Mouse (Mus musculus) MEL (cell line): Measurements from ENCODE around the gene Ivl.

Experiments used
- EP300 ChIP-seq, 2 experiments: IDR thresholded peaks; 2 replicates each; pipeline ENCODE4 v1.6.1; 2011; ENCODE audit warnings: improper control_type of control experiment in 2 of 2, low read length in 2 of 2, low read depth in 1 of 2, mild to moderate bottlenecking in 1 of 2
- MAZ ChIP-seq: IDR thresholded peaks from 2 replicates; pipeline ENCODE4 v1.6.1; 2012; ENCODE audit warnings: low read depth, mild to moderate bottlenecking, inconsistent platforms, low read length, improper control_type of control experiment

GRCm38 (mm10) chr3:92609804-92610203, 36.3 kb upstream of the Ivl start:
- no peak for TF ChIP-seq EP300 (IDR thresholded peaks at IDR 0.05; ENCODE audit: low read depth in 1 of 2, low read length in 2 of 2)
- no peak for TF ChIP-seq MAZ
